Mouse (Mus musculus) spleen, postnatal 0 days (tissue): Measurements from ENCODE around the gene Trmt1l. TPM values are rescaled to one million over a fixed set of nuclear protein-coding genes. Genes with fewer than 3 reads are reported as not detected.

Experiments
- polyA plus RNA-seq: library from polyadenylated mRNA; unstranded; fragments of >200 nt; fragmentation: Nextera tagmentation; extraction: Ambion mirVana; gene quantifications from 2 replicates; pipeline ENCODE4 v1.2.1, GENCODE M21; 2015

Gene Trmt1l
- polyA plus RNA-seq: 22.0 and 23.1 TPM in 2 replicates

GRCm38 (mm10) chr1:151428263-151429221 lies at the start of gene Trmt1l, which contains the start of gene Swt1:
Gene Trmt1l, plus strand, starts transcription at chr1:151428542.
Gene Swt1, minus strand, starts transcription at chr1:151428455.

GRCm38 (mm10) chr1:151500531-151501361 lies 72.4 kb downstream of the Trmt1l start, which contains the start of gene Rnf2:
Gene Rnf2, minus strand, starts transcription at chr1:151500955.

Other genes with a start within 250 kb of the Trmt1l start
- 1.1 and 1.3 TPM in 2 replicates for gene Gm47985, start 246.0 kb upstream of the Trmt1l start, polyA plus RNA-seq
- 0.41 and 0.76 TPM in 2 replicates for gene Gm8947, start 236.2 kb upstream of the Trmt1l start, polyA plus RNA-seq
- gene Gm47995, start 230.1 kb upstream of the Trmt1l start, polyA plus RNA-seq: 0.25 and 0.32 TPM in 2 replicates
- gene 3110040M04Rik, start 224.4 kb upstream of the Trmt1l start, polyA plus RNA-seq: 0.50 and 0.54 TPM in 2 replicates
- gene Gm47996, start 218.4 kb upstream of the Trmt1l start, polyA plus RNA-seq: 0.15 and 0.59 TPM in 2 replicates
- gene Ivns1abp, start 84.1 kb upstream of the Trmt1l start, polyA plus RNA-seq: 72.9 and 79.3 TPM in 2 replicates
- gene Swt1, start 87 bp upstream of the Trmt1l start, polyA plus RNA-seq: 25.5 and 30.7 TPM in 2 replicates
- gene Rnf2, start 72.4 kb downstream of the Trmt1l start, polyA plus RNA-seq: 22.4 and 27.7 TPM in 2 replicates
- gene Fam129a, start 142.6 kb downstream of the Trmt1l start, polyA plus RNA-seq: 6.7 and 10.8 TPM in 2 replicates